Mouse (Mus musculus) c-Kit-positive CD71-negative TER-119-negative erythroid progenitor cells, embryonic 14.5 days (primary cell): ENCODE data around the gene Notch3.
"Not testable (repeated sequence)": the region's sequence is repeated elsewhere in the genome, so short reads cannot be mapped to it uniquely, and the experiment has no call there.

Source experiments
- DNase-seq: peaks from one replicate; pipeline ENCODE4 v3.0.0-alpha.2; 2013; ENCODE audit warnings: low read depth

Gene Notch3

GRCm38 (mm10) chr17:32166687-32167086 lies at the start of gene Notch3:
Gene Notch3, minus strand, starts transcription at chr17:32166852.
- DNase-seq, result no peak

- DNase-seq, result not testable (repeated sequence)
These were observed 48.9 kb upstream of the Notch3 start for GRCm38 (mm10) chr17:32215587-32215986.

GRCm38 (mm10) chr17:32211554-32211953 lies 44.9 kb upstream of the Notch3 start:
- DNase-seq, result not testable (repeated sequence)

GRCm38 (mm10) chr17:32209752-32210151 lies 43.1 kb upstream of the Notch3 start:
- no peak for DNase-seq

- DNase-seq, result no peak
These were observed 42.5 kb upstream of the Notch3 start for GRCm38 (mm10) chr17:32209144-32209543.

- no peak for DNase-seq
These were observed 41.1 kb upstream of the Notch3 start for GRCm38 (mm10) chr17:32207586-32208245.

- DNase-seq, result no peak
These were observed 38.7 kb upstream of the Notch3 start for GRCm38 (mm10) chr17:32205345-32205744.

- no peak for DNase-seq
These were observed 36.3 kb upstream of the Notch3 start for GRCm38 (mm10) chr17:32202972-32203371.

- DNase-seq, result no peak
These were observed 34.4 kb upstream of the Notch3 start for GRCm38 (mm10) chr17:32201086-32201485.

- no peak for DNase-seq
These were observed 33.1 kb upstream of the Notch3 start for GRCm38 (mm10) chr17:32199796-32200195.

- DNase-seq, result no peak
These were observed 30.5 kb upstream of the Notch3 start for GRCm38 (mm10) chr17:32197156-32197555.

GRCm38 (mm10) chr17:32195725-32196124 lies 29.1 kb upstream of the Notch3 start:
- DNase-seq, result no peak

- DNase-seq, result no peak
These were observed 26.4 kb upstream of the Notch3 start for GRCm38 (mm10) chr17:32193010-32193409.

GRCm38 (mm10) chr17:32189850-32190249 lies 23.2 kb upstream of the Notch3 start:
- DNase-seq, result no peak

- no peak for DNase-seq
These were observed 22.4 kb upstream of the Notch3 start, which contains the start of gene Ephx3 for GRCm38 (mm10) chr17:32188863-32189636. Gene Ephx3, minus strand, starts transcription at chr17:32189549.

GRCm38 (mm10) chr17:32183017-32183416 lies 16.4 kb upstream of the Notch3 start:
- no peak for DNase-seq

- no peak for DNase-seq
These were observed 13.2 kb upstream of the Notch3 start for GRCm38 (mm10) chr17:32179621-32180491.

- no peak for DNase-seq
These were observed 10.3 kb upstream of the Notch3 start for GRCm38 (mm10) chr17:32176919-32177318.

- DNase-seq, result no peak
These were observed 6.5 kb upstream of the Notch3 start for GRCm38 (mm10) chr17:32173166-32173565.

GRCm38 (mm10) chr17:32172485-32172884 lies 5.8 kb upstream of the Notch3 start:
- no peak for DNase-seq

- no peak for DNase-seq
These were observed 3.0 kb upstream of the Notch3 start for GRCm38 (mm10) chr17:32169518-32170225.
